In genomic region chr8:107572497-107572896, GRCm38 (mm10) we compare ENCODE assay signal across 8 mouse cellular contexts. TPM values are rescaled to one million over a fixed set of nuclear protein-coding genes. Genes with fewer than 3 reads are reported as not detected.
DNase-seq lines count a peak whose midpoint lies in the region; ATAC-seq and TF ChIP-seq lines count a peak whose summit lies in the region.

No protein-coding gene starts in this region.

- no peaks in the 10 kb centered on the region for H3K9me3 ChIP-seq in intestine, embryonic 14.5 days (ENCODE audit: control insufficient read depth, low read length)
- no peaks in the 10 kb centered on the region for H3K9me3 ChIP-seq in intestine, embryonic 15.5 days

- peak; percentile 85 for DNase-seq in intestine, embryonic 14.5 days (ENCODE audit: low spot score)
- DNase-seq in adrenal gland, adult (ENCODE audit: inconsistent age in 2 of 2, low spot score in 1 of 2): peak; percentile 69 to 91
- DNase-seq in embryo, embryonic 11 days: peak; percentile 75
- peak; percentile 72 to 83 for DNase-seq in heart, postnatal 36 days
- DNase-seq in left cerebral cortex, adult 2 months (ENCODE audit: extremely low spot score in 1 of 2, low spot score in 2 of 2): peak; percentile 41 to 49
- DNase-seq in thymus, adult 2 months: peak; percentile 77

- H3K27ac ChIP-seq in intestine, embryonic 14.5 days (ENCODE audit: low read depth): no peak overlapping the region
- H3K27ac ChIP-seq in intestine, embryonic 15.5 days: no peak overlapping the region
- H3K27ac ChIP-seq in left cerebral cortex, adult 2 months: no peak overlapping the region
- H3K27ac ChIP-seq in thymus, adult 2 months (ENCODE audit: control insufficient read depth, insufficient read depth, low read length): no peak overlapping the region

- no peak overlapping the region for H3K9ac ChIP-seq in intestine, embryonic 14.5 days (ENCODE audit: low read length)
- H3K9ac ChIP-seq in intestine, embryonic 15.5 days: no peak overlapping the region

- TF ChIP-seq POLR2A in thymus, adult 2 months (IDR thresholded peaks at IDR 0.05; ENCODE audit: control insufficient read depth, extremely low read depth, insufficient read depth, low read length, poor library complexity): no peak

- peak; percentile 74 for TF ChIP-seq CTCF in left cerebral cortex, adult 2 months (IDR thresholded peaks at IDR 0.05)
- peak; percentile 80 for TF ChIP-seq CTCF in thymus, adult 2 months (IDR thresholded peaks at IDR 0.05; ENCODE audit: borderline replicate concordance, control insufficient read depth, extremely low read depth, insufficient read depth, low read length, poor library complexity)

- H3K4me2 ChIP-seq in intestine, embryonic 14.5 days (ENCODE audit: low read length): no peak overlapping the region
- no peak overlapping the region for H3K4me2 ChIP-seq in intestine, embryonic 15.5 days (replicated peaks)

- ATAC-seq in intestine, embryonic 14.5 days (replicated peaks; ENCODE audit: low FRiP score, low TSS enrichment, low read depth): 0 out of 2 replicates have a peak, but pooled peaks have one; percentile 34
- ATAC-seq in intestine, embryonic 15.5 days: no peak
- ATAC-seq in monocyte, adult 5-6 weeks (replicated peaks; ENCODE audit: insufficient number of reproducible peaks, low FRiP score, low TSS enrichment, poor library complexity, severe bottlenecking): peak; percentile 77

- intact Hi-C loops in heart, postnatal 36 days (cut with DNase I): loop anchor here (1.0 to 10.0 kb wide), 2 partner anchors 117 to 468 kb away; no protein-coding TSS in a partner anchor
- intact Hi-C loops in left cerebral cortex, adult 2 months (cut with DNase I): loop anchor here (1.0 to 10.0 kb wide), 2 partner anchors 117 to 478 kb away; partner anchors contain the start of gene Terf2

- no peaks in the 10 kb centered on the region for H3K27me3 ChIP-seq in intestine, embryonic 14.5 days (replicated peaks; ENCODE audit: control insufficient read depth, insufficient read depth, low read length)
- no peaks in the 10 kb centered on the region for H3K27me3 ChIP-seq in intestine, embryonic 15.5 days (replicated peaks)
- H3K27me3 ChIP-seq in thymus, adult 2 months (ENCODE audit: control insufficient read depth, insufficient read depth, low read length): no peaks in the 10 kb centered on the region

- H3K4me1 ChIP-seq in intestine, embryonic 14.5 days (replicated peaks; ENCODE audit: control insufficient read depth, insufficient read depth, low read length): no peaks in the 10 kb centered on the region
- H3K4me1 ChIP-seq in intestine, embryonic 15.5 days (replicated peaks): 0 out of 2 replicates have a peak, but pooled peaks cover 2% of the 10 kb centered on the region
- no peaks in the 10 kb centered on the region for H3K4me1 ChIP-seq in thymus, adult 2 months (replicated peaks; ENCODE audit: control insufficient read depth, insufficient read depth, low read length)

- WGBS in intestine, embryonic 14.5 days: 51% methylated on average over 4 of the region's 4 CpGs
- 57% methylated on average over 4 of the region's 4 CpGs for WGBS in intestine, embryonic 15.5 days
- WGBS in thymus, adult 2 months: 64% methylated on average over 4 of the region's 4 CpGs

- no peaks in the 10 kb centered on the region for H3K36me3 ChIP-seq in intestine, embryonic 14.5 days (ENCODE audit: control insufficient read depth, insufficient read depth, low read length)
- H3K36me3 ChIP-seq in intestine, embryonic 15.5 days: no peaks in the 10 kb centered on the region
- H3K36me3 ChIP-seq in thymus, adult 2 months (ENCODE audit: control insufficient read depth, insufficient read depth, low read length): no peaks in the 10 kb centered on the region

- H3K4me3 ChIP-seq in intestine, embryonic 14.5 days (ENCODE audit: low read depth, low read length): no peak overlapping the region
- H3K4me3 ChIP-seq in intestine, embryonic 15.5 days (replicated peaks): no peak overlapping the region
- H3K4me3 ChIP-seq in left cerebral cortex, adult 2 months: no peak overlapping the region
- no peak overlapping the region for H3K4me3 ChIP-seq in thymus, adult 2 months (ENCODE audit: control insufficient read depth, insufficient read depth, low read length)

RNA-seq across cellular contexts. Expression of gene Psmd7, which starts 15.8 kb away (rescaled TPM):
- polyA plus RNA-seq in intestine, embryonic 14.5 days (2014; fragmentation: Nextera tagmentation; extraction: Ambion mirVana): 254 and 272 TPM in 2 replicates
- polyA plus RNA-seq in intestine, embryonic 15.5 days (2015; fragmentation: Nextera tagmentation; extraction: Ambion mirVana): 243 and 246 TPM in 2 replicates
- total RNA-seq in heart, postnatal 36 days (2021): 100 to 1,000 TPM in 1 of 2 experiments, 10 to 100 TPM in 1; 95.7 to 104 TPM
- total RNA-seq in left cerebral cortex, adult 2 months (2021): 100 to 1,000 TPM; 104 to 111 TPM
- 42.9 to 56.8 TPM (median 56.4 TPM) in 3 replicates for total RNA-seq in monocyte, adult 5-6 weeks (2017)
- polyA plus RNA-seq in thymus, adult 2 months (2012; rRNA removed): 48.9 and 52.2 TPM in 2 replicates
